Mouse (Mus musculus): ENCODE measurements around the gene Gm28891. TPM values are rescaled to one million over a fixed set of nuclear protein-coding genes. Genes with fewer than 3 reads are reported as not detected.
"Not testable (repeated sequence)": the region's sequence is repeated elsewhere in the genome, so short reads cannot be mapped to it uniquely, and the experiment has no call there.

Gm28891 gene
- not detected in 2 replicates for polyA plus RNA-seq (2016; fragmentation: Nextera tagmentation; extraction: Ambion mirVana)

DNA sequence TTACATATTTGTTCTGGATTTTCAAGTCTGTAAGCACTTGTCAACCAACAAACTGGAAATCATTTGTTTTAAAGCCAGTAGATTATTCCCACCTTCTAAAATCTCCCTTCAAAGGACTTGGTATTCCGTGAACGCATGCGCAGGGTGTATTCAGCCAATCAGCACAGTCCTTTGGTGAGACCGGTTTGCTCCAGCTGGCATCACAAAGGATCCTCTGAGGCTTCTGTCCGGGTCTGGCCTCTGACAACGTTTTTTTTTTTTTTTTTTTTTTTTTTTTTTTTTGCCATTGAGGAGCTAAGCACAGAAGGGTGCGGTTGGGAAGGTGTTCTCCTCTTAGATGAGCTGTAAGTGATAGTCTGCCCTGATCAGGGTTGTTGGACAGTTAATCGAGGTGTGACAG lies at the start of gene Gm28891:
Gene Gm28891 (plus strand): TSS at position 301 of the 400 bp plus-strand sequence.
- H3K4me2 ChIP-seq; H3K36me3 ChIP-seq; H3K4me3 ChIP-seq; H3K27me3 ChIP-seq (replicated peaks); H3K9me3 ChIP-seq (replicated peaks); H3K9ac ChIP-seq; H3K27ac ChIP-seq (ENCODE audit: poor library complexity, severe bottlenecking); H3K4me1 ChIP-seq (replicated peaks); ATAC-seq (ENCODE audit: insufficient number of reproducible peaks, low FRiP score): not testable (repeated sequence)
- 94% methylated on average over 3 of the region's 8 CpGs for WGBS
